Mouse (Mus musculus): Measurements from ENCODE around the gene Ccnb1. TPM values are rescaled to one million over a fixed set of nuclear protein-coding genes. Genes with fewer than 3 reads are reported as not detected.

Ccnb1 gene
- total RNA-seq, 2 experiments from 2014 or later = 0.55 to 1.4 TPM

Other genes with a start within 250 kb of the Ccnb1 start
- gene Ocln, start 233.9 kb downstream of the Ccnb1 start, total RNA-seq (2021) = under 1 TPM; 0.36 to 0.49 TPM
- under 1 TPM; 0.18 to 0.59 TPM for gene Marveld2, start 169.6 kb downstream of the Ccnb1 start, total RNA-seq (2021)
- 10 to 100 TPM; 59.5 to 60.8 TPM for gene Ak6, start 135.6 kb downstream of the Ccnb1 start, total RNA-seq (2021)
- 10 to 100 TPM; 12.5 to 15.3 TPM for gene Rad17, start 135.5 kb downstream of the Ccnb1 start, total RNA-seq (2021)
- gene Taf9, start 135.0 kb downstream of the Ccnb1 start, total RNA-seq (2021) = 10 to 100 TPM; 11.8 to 12.9 TPM
- gene Ccdc125, start 116.9 kb downstream of the Ccnb1 start, total RNA-seq (2021) = under 1 TPM; 0.64 to 0.70 TPM
- 10 to 100 TPM; 20.5 to 22.8 TPM for gene Cdk7, start 55.6 kb downstream of the Ccnb1 start, total RNA-seq (2021)
- gene Mrps36, start 41.9 kb downstream of the Ccnb1 start, total RNA-seq (2021) = 100 to 1,000 TPM; 195 to 221 TPM
- under 1 TPM in 1 of 2 experiments, not detected in 1; 0.20 TPM for gene Cenph, start 10.7 kb downstream of the Ccnb1 start, total RNA-seq (2021)
- gene Slc30a5, start 46.9 kb upstream of the Ccnb1 start, total RNA-seq (2021) = 10 to 100 TPM; 20.5 to 23.8 TPM